Mouse (Mus musculus) hindbrain, embryonic 12.5 days (tissue): ENCODE results near the gene Tmem59. TPM values are rescaled to one million over a fixed set of nuclear protein-coding genes. Genes with fewer than 3 reads are reported as not detected.

ENCODE experiments used
- ATAC-seq: fragments of 200-750 bp; cut with Nextera tagmentation; 2 replicates; pipeline ENCODE4 v1.8.0; 2017; ENCODE audit warnings: moderate TSS enrichment; ENCODE audit not compliant: low FRiP score
- H3K27ac ChIP-seq: fragments of 300-500 bp; sonication (generic); 2 replicates; pipeline ENCODE4 v1.5.1; 2016; ENCODE audit warnings: mild to moderate bottlenecking
- H3K27me3 ChIP-seq: fragments of 300-500 bp; sonication (generic); 2 replicates; pipeline ENCODE4 v1.6.1; 2016; ENCODE audit warnings: mild to moderate bottlenecking
- H3K36me3 ChIP-seq: fragments of 300-500 bp; sonication (generic); 2 replicates; pipeline ENCODE4 v1.6.1; 2016; ENCODE audit warnings: mild to moderate bottlenecking
- H3K4me1 ChIP-seq: fragments of 300-500 bp; sonication (generic); 2 replicates; pipeline ENCODE4 v1.6.1; 2016
- H3K4me2 ChIP-seq: fragments of 300-500 bp; sonication (generic); replicated peaks from 2 replicates; pipeline ENCODE4 v1.6.1; 2016; ENCODE audit warnings: mild to moderate bottlenecking
- H3K4me3 ChIP-seq: fragments of 300-500 bp; sonication (generic); 2 replicates; pipeline ENCODE4 v1.5.1; 2016; ENCODE audit warnings: mild to moderate bottlenecking
- H3K9ac ChIP-seq: fragments of 300-500 bp; sonication (generic); 2 replicates; pipeline ENCODE4 v1.6.1; 2016; ENCODE audit warnings: mild to moderate bottlenecking, moderate library complexity
- H3K9me3 ChIP-seq: fragments of 300-500 bp; sonication (generic); replicated peaks from 2 replicates; pipeline ENCODE4 v1.6.1; 2016; ENCODE audit warnings: mild to moderate bottlenecking
- WGBS: fragments of 180-500 bp; shearing (Covaris S2); methylation state at CpG from one replicate; pipeline ENCODE4 v1.1.7; 2016; 5-methylcytosine and 5-hydroxymethylcytosine counted together
- polyA plus RNA-seq: library from polyadenylated mRNA; unstranded; fragments of >200 nt; fragmentation: Nextera tagmentation; extraction: Ambion mirVana; gene quantifications from 2 replicates; pipeline ENCODE4 v1.2.1, GENCODE M21; 2016

The Tmem59 gene
- polyA plus RNA-seq, 1 experiment from 2014 or later, result 390 TPM

DNA sequence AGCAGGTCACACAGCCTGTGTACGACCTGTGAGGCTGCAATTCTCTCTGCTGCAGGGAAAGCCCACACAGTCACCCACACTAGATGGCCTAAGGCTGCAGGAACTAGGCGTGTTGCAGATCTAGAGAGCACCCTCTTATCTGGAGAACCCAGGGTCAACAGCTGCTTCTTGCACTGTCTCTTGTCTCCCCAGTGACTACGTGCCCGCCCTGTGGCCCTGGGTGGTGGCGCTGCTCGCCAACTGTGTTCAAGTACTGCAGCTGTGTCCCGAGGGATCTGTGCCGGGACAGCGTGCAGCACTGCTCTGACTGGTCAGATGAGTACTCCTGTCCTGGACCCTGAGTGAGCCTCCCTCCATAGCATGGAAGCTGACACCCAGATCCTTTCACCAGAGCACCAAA lies 39.4 kb downstream of the Tmem59 start:
- Histone ChIP-seq H3K36me3 (no peaks in the 10 kb centered on the region), H3K9ac (no peak overlapping the region), H3K27me3 (no peaks in the 10 kb centered on the region), H3K4me2 (no peak overlapping the region), H3K4me1 (no peaks in the 10 kb centered on the region), H3K9me3 (no peaks in the 10 kb centered on the region), H3K27ac (no peak overlapping the region), H3K4me3 (no peak overlapping the region)
- ATAC-seq, result 0 out of 2 replicates have a peak, but pooled peaks have one; percentile 22
- WGBS, result 84% methylated on average over 9 of the region's 9 CpGs

DNA sequence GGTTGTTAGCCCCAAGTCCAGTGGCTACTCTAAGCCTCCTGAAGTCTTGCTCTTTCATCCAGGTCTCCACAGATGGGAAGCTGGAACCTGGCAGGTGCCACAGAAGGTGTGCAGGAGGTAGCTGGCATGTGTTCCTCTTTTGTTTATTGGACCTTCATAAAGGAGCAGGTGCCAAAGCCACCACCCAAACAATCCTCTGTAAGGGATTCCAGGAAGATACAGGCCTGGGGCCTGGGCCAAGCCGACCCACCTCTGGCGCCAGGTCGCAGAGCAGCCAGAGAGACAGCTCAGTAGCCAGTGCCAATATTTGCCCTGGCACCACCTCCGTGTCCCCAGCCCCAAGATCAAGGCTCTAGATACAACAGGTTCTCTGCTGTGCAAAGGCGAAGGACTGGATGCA lies 43.3 kb downstream of the Tmem59 start:
- Histone ChIP-seq H3K4me2 (no peak overlapping the region), H3K27ac (no peak overlapping the region), H3K4me3 (no peak overlapping the region), H3K36me3 (no peaks in the 10 kb centered on the region), H3K27me3 (no peaks in the 10 kb centered on the region), H3K4me1 (no peaks in the 10 kb centered on the region), H3K9me3 (no peaks in the 10 kb centered on the region), H3K9ac (no peak overlapping the region)
- ATAC-seq, result no peak
- WGBS, result 90% methylated on average over 5 of the region's 5 CpGs

DNA sequence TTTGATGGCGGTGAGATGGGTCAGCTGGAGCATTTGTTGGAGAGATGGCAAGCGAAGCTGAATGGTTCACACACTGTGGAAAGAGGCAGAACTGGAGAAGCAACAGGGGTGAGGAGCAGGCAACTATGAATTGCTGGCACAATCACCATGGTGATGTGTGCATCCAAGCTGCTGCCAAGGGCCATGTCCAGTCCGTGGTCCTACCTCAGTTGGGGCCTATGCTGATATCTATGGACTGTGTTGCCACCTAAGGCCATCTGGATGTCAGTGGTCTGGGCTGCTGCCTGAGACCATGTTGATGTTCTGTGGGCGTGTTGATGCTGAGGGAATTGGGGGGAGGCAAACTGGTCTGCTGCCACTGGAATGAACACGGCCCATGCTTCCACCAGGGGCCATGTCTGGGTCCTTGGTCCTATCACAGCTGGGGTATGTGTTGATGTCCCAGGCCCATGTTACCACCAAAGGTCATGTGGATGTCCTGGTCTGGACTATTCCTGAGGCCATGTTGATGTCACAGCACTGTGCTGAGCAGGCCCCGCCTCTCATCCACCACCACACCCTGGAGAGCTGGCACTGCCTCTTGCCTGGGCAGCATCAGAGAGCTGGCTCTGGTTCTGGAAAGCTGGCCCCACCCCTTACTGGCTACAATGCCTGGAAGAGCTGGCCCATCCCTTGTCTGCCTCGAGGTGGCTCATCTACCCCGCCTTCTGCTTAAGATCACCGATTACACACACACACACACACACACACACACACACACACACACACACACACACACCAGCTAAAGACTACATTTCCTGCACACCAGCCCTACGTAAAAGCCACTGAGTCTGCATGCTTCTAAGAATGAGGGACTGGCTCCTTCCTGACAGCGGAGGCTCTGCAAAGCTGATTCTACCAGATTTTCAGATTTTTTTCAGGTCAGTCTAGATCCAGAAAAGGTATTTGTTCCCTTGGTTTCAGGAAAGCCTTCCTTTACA lies 45.3 kb downstream of the Tmem59 start:
- H3K27me3 ChIP-seq, result no peaks in the 10 kb centered on the region
- H3K4me3 ChIP-seq, result no peak overlapping the region
- H3K9me3 ChIP-seq, result no peaks in the 10 kb centered on the region
- no peak overlapping the region for H3K27ac ChIP-seq
- no peak for ATAC-seq
- no peak overlapping the region for H3K4me2 ChIP-seq
- no peaks in the 10 kb centered on the region for H3K36me3 ChIP-seq
- 81% methylated on average over 11 of the region's 11 CpGs for WGBS
- no peak overlapping the region for H3K9ac ChIP-seq
- H3K4me1 ChIP-seq, result no peaks in the 10 kb centered on the region

DNA sequence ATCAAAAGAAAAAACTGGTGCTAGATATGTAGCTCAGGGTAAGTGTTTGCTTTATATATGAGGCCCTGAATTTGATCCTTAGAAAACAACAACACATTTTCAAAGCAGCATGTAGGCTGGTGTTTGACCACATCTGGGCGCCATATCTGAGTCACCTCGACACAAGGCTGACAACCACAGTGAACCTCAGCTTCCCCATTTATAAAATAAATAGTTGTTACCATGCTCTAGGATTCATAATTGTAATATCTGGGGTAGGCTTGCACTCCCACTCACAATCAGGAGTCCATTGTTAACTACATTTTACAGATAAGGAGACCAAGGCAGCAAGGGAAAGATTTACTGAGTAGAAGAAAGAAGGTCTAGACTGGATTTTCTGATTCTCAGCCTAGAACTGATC lies 48.1 kb downstream of the Tmem59 start:
- H3K4me3 ChIP-seq, result no peak overlapping the region

DNA sequence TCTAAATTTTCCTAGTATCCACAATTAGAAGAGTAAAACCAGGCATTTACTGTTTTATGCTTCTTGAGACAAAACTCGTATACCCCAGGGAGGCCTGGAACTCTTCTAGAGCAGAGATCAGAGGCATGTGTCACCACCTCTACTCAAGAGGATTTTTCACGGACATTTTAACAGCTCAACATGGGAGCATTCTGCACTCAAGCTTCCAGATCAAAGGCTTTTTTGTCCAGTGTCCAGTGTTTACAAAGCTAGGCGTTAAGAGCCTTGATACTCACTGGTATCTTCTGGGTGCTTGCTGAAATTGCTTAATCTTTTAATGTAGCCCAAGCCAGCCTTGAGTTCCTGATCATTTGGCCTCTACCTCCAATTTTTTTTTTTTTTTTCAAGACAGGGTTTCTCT lies 54.0 kb downstream of the Tmem59 start:
- Histone ChIP-seq H3K27ac (no peak overlapping the region), H3K4me2 (no peak overlapping the region), H3K4me1 (no peaks in the 10 kb centered on the region), H3K9me3 (no peaks in the 10 kb centered on the region), H3K4me3 (no peak overlapping the region), H3K9ac (no peak overlapping the region), H3K27me3 (no peaks in the 10 kb centered on the region), H3K36me3 (peaks cover 52% of the 10 kb centered on the region)
- 78% methylated on average over 3 of the region's 3 CpGs for WGBS
- no peak for ATAC-seq

More for the DNA sequence above, 48.1 kb downstream of the Tmem59 start:
- Histone ChIP-seq H3K4me2 (no peak overlapping the region), H3K27me3 (no peaks in the 10 kb centered on the region), H3K9ac (no peak overlapping the region), H3K27ac (no peak overlapping the region), H3K9me3 (no peaks in the 10 kb centered on the region), H3K36me3 (peaks cover 2% of the 10 kb centered on the region; the same call in 1 of the 2 replicates), H3K4me1 (no peaks in the 10 kb centered on the region)
- ATAC-seq, result no peak
- WGBS, result 94% methylated on average over 2 of the region's 2 CpGs

DNA sequence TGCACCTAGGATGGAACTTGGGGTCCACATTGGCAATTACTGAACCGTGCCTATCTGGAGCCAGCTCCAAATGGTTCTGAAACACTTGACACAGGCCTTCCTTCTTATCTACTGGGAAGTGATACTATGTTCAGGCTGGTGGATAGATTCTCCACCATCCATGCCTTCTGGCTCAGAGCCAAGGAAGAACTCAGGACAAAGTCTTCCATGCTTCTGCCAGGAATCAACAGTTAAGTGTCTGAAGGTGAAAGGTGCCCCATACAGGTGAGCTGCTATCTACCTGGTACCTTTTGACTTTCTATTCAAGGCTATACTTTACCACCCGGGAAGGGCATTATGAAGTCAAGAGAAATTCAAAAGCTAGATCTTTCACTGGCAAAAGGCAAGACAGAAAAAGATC lies 60.1 kb downstream of the Tmem59 start:
- no peak for ATAC-seq
- Histone ChIP-seq H3K4me1 (no peaks in the 10 kb centered on the region), H3K27me3 (no peaks in the 10 kb centered on the region), H3K9me3 (no peaks in the 10 kb centered on the region), H3K27ac (no peak overlapping the region), H3K4me2 (no peak overlapping the region), H3K9ac (no peak overlapping the region), H3K4me3 (no peak overlapping the region), H3K36me3 (peaks cover 78% of the 10 kb centered on the region)
- 92% methylated on average over 2 of the region's 2 CpGs for WGBS

DNA sequence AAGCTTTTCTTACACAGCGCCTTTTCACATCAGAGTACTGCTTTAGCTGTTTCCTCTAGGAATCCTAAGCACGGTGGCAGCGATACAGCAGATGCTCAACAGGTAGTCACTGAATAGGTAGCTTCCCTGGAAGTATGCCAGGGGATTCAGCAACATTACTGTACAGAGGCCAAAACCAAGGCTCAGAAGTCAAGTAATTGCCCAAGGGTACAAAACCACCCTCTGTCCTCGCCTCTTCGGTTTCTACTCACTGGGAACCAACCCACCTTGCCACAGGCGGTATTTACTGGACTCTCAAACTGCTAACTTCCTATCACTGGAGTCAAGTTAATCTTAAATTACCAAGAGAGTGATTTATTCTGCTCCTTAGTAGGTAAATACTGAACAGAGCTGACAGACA lies 62.0 kb downstream of the Tmem59 start:
- Histone ChIP-seq H3K27ac (no peak overlapping the region), H3K36me3 (peaks cover 63% of the 10 kb centered on the region), H3K9me3 (no peaks in the 10 kb centered on the region), H3K27me3 (no peaks in the 10 kb centered on the region), H3K4me2 (no peak overlapping the region), H3K4me1 (no peaks in the 10 kb centered on the region), H3K9ac (no peak overlapping the region), H3K4me3 (no peak overlapping the region)
- ATAC-seq, result no peak
- WGBS, result 96% methylated on average over 6 of the region's 6 CpGs

DNA sequence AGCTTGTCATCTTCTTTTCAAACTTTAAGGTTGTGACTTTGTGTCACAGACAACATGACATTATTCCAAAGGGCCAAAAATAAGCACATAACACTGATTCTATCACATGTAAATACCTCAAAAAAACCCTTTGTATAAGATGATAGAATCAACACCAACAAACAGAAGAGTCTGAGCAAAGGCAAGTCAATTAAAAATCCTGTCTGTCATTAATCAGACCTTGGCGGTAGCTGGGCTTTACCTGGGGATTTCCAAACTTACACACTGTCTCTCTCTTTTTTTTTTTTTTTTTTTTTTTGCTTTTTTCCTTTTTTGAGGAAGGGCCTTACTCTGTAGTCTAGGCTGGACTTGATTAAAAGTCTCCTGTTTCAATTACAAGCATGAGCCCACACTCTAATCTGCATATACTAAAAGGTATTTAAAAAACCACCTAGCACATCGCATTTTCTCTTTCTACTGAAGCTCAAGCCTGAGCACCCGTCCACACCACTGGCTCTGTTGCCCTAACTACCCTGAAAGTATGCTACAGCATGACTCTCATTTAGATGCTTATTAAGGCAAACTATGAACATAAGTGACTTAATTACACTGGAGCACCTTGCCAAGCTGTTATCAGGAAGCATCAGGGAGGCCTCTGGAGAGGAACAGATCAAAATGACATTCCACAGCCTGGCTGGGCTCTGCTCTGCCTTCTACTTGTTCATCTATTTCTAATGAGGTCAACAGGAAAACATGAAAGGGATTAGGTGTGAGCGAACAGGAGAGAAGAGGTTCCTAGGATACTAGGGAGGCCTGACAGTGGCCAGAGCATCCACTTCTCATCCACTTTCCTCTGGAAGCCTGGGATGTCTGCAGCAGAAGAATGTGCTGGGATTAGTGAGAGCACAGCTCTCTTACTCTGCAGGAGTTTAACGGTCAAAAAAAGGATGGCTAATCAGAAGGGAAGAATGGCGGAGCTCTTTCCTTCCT lies 65.5 kb downstream of the Tmem59 start:
- 82% methylated on average over 6 of the region's 6 CpGs for WGBS
- no peaks in the 10 kb centered on the region for H3K27me3 ChIP-seq
- H3K4me3 ChIP-seq, result no peak overlapping the region
- peaks cover 46% of the 10 kb centered on the region for H3K36me3 ChIP-seq
- H3K9me3 ChIP-seq, result no peaks in the 10 kb centered on the region
- no peaks in the 10 kb centered on the region for H3K4me1 ChIP-seq
- no peak for ATAC-seq
- H3K9ac ChIP-seq, result no peak overlapping the region
- H3K4me2 ChIP-seq, result no peak overlapping the region
- no peak overlapping the region for H3K27ac ChIP-seq

DNA sequence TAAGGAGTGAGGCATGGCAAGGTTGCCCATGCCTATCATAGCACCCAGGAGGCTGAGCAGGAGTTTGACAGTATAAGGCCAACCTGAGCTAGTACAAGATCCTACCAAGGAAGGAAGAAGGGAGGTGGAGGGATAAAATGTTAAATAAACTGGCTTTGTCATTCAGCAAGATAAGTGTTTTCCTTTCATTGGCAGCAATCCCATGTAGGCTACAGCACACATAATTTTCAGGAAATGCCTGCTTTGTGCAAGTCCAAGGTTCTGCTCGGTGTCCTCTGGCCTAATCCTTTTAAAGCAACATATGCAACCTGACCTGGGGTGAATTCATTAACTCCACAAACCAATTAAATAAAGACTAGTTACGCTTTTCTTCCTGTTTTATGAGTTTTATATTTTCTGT lies 67.2 kb downstream of the Tmem59 start:
- H3K9ac ChIP-seq, result no peak overlapping the region
- no peak overlapping the region for H3K4me3 ChIP-seq
- no peak overlapping the region for H3K4me2 ChIP-seq
- H3K27me3 ChIP-seq, result no peaks in the 10 kb centered on the region
- H3K9me3 ChIP-seq, result no peaks in the 10 kb centered on the region
- peaks cover 31% of the 10 kb centered on the region for H3K36me3 ChIP-seq
- H3K27ac ChIP-seq, result no peak overlapping the region
- ATAC-seq, result no peak
- 86% methylated on average over 2 of the region's 2 CpGs for WGBS
- peaks cover 11% of the 10 kb centered on the region for H3K4me1 ChIP-seq

DNA sequence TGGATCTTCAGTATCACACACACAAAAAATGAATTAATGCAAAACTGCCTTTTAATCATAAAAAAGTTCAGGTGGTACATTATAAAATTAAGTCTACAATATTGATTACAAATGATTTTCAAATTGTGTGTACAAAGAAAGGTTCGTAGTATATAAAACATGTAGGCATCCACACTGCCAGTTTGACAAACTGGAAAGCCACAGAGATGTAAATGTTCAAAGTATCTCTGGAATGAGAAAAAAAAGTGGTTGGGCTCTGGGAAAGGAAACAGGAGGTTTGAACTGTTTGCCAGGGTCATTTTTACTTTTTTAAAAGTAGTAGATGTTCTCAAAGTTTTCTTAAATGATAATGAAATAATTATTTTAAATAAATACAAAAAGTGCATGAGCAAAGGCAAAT lies 67.8 kb downstream of the Tmem59 start:
- peaks cover 11% of the 10 kb centered on the region for H3K4me1 ChIP-seq
- H3K4me2 ChIP-seq, result no peak overlapping the region
- H3K36me3 ChIP-seq, result peaks cover 24% of the 10 kb centered on the region
- H3K27me3 ChIP-seq, result no peaks in the 10 kb centered on the region
- 78% methylated on average over 1 of the region's 1 CpGs for WGBS
- no peak for ATAC-seq
- no peak overlapping the region for H3K9ac ChIP-seq
- no peak overlapping the region for H3K4me3 ChIP-seq
- H3K27ac ChIP-seq, result no peak overlapping the region
- H3K9me3 ChIP-seq, result no peaks in the 10 kb centered on the region

DNA sequence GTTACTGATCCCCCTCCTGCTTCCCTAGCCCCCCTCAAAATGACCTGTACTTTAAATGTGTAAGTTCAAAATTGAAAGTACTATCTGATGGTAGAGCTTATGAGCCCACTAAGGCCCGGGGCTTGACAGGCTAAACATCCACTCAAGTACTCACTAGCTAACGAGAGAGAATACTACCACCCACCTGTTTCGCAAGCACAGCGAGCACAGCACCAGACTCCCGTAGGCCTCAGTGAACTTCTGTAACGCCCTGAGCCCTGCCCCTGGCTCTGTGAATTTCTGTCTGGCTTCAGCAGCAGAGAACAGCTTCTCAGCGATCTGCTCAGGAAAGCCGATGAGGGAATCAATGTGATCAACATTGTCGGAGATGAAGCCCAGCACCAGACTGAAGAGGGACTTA lies 68.9 kb downstream of the Tmem59 start:
- Histone ChIP-seq H3K27ac (no peak overlapping the region), H3K36me3 (peaks cover 17% of the 10 kb centered on the region; the same call in 1 of the 2 replicates), H3K4me3 (no peak overlapping the region), H3K27me3 (no peaks in the 10 kb centered on the region), H3K4me2 (no peak overlapping the region), H3K9ac (no peak overlapping the region), H3K9me3 (no peaks in the 10 kb centered on the region), H3K4me1 (peaks cover 14% of the 10 kb centered on the region)
- 87% methylated on average over 9 of the region's 9 CpGs for WGBS
- ATAC-seq, result no peak

DNA sequence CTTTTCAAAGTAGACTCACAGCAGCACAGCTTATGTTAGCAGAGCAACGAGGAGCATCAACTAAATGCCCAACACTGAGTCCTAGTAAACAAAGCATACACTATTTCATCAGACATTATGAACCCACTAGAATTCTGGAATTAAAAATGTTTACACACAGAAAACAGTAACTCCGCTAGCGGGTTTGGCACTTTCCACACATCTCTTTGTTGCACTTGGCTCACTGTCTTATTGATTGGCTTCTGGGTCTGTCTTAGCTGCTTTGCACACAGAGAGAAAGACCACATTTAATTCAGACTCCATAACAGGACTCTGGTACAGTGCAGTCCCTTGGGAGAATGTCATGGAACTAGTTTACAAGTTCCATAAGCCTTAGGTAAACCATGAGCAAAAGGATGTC lies 69.9 kb downstream of the Tmem59 start:
- Histone ChIP-seq H3K27me3 (no peaks in the 10 kb centered on the region), H3K9ac (no peak overlapping the region), H3K4me1 (peaks cover 19% of the 10 kb centered on the region), H3K36me3 (0 out of 2 replicates have a peak, but pooled peaks cover 14% of the 10 kb centered on the region), H3K4me2 (no peak overlapping the region), H3K4me3 (no peak overlapping the region), H3K27ac (no peak overlapping the region), H3K9me3 (no peaks in the 10 kb centered on the region)
- 92% methylated on average over 3 of the region's 3 CpGs for WGBS
- ATAC-seq, result no peak
